Mouse (Mus musculus): ENCODE data around the gene Scai.

DNA sequence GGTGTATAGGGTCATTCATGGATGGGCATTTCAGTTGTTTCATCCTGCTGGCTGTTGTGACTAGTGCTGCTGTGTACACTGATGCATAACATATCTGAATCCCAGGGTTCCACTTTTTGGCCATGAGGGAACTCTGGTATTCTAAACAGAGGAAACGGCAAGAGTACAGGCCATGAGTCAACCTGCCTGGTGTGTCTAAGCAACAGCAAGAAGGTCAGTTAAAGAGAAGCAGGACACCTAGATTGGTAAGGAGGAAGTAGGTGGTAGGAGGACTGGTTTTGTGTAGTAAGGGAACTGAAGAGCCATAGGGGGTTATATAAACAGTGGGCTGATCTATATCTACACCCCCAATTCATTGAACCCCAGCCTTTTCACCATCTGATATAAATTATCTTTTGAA is 33.7 kb downstream of the Scai start:
- TF ChIP-seq HCFC1 (IDR thresholded peaks at IDR 0.05; ENCODE audit: low read depth, low read length) (no peak), MAX (IDR thresholded peaks at IDR 0.05; ENCODE audit: low read length) (no peak), MAZ (IDR thresholded peaks at IDR 0.05; ENCODE audit: low read depth, low read length) (no peak), POLR2A (IDR thresholded peaks at IDR 0.05; ENCODE audit: low read depth, low read length) (no peak), CTCF (conservative IDR thresholded peaks at IDR 0.05 in 1 of 2, IDR thresholded peaks at IDR 0.05 in 1 of 2; ENCODE audit: low read depth in 2 of 2, low read length in 2 of 2) (no peak), GABPA (IDR thresholded peaks at IDR 0.05; ENCODE audit: insufficient replicate concordance, low read depth, low read length) (no peak), EP300 (IDR thresholded peaks at IDR 0.05; ENCODE audit: low read length) (no peak), POLR2AphosphoS2 (IDR thresholded peaks at IDR 0.05; ENCODE audit: low read depth, low read length) (no peak), CHD1 (IDR thresholded peaks at IDR 0.05; ENCODE audit: low read depth, low read length) (no peak), MAFK (IDR thresholded peaks at IDR 0.05; ENCODE audit: insufficient replicate concordance, low read length) (no peak), MYC (IDR thresholded peaks at IDR 0.05; ENCODE audit: low read depth, low read length) (no peak), SMC3 (IDR thresholded peaks at IDR 0.05; ENCODE audit: low read depth, low read length) (no peak), ZKSCAN1 (IDR thresholded peaks at IDR 0.05; ENCODE audit: borderline replicate concordance, low read depth, low read length) (no peak), USF1 (IDR thresholded peaks at IDR 0.05; ENCODE audit: low read depth, low read length) (no peak)
